Mouse (Mus musculus): ENCODE results near the gene Nab2. TPM values are rescaled to one million over a fixed set of nuclear protein-coding genes. Genes with fewer than 3 reads are reported as not detected.
A peak's percentile ranks its signal among the peaks of the same experiment; 100 is the strongest.

Nab2 gene
- polyA plus RNA-seq, 1 experiment from 2014 or later: 2.1 TPM

- peak overlapping the region; percentile 50 for H3K4me3 ChIP-seq (ENCODE audit: low read depth, low read length)
- no peaks in the 10 kb centered on the region for H3K36me3 ChIP-seq (ENCODE audit: control insufficient read depth, insufficient read depth, low read length)
- H3K27ac ChIP-seq (ENCODE audit: low read depth, low read length): peak overlapping the region; percentile 90
- H3K27me3 ChIP-seq (ENCODE audit: control insufficient read depth, insufficient read depth, low read length): no peaks in the 10 kb centered on the region
- H3K4me2 ChIP-seq: peak overlapping the region; percentile 92
- H3K9ac ChIP-seq (ENCODE audit: low read length): peak overlapping the region; percentile 82
- ATAC-seq (ENCODE audit: low FRiP score) (peak; percentile 81), DNase-seq (ENCODE audit: low spot score, missing footprints) (peak; percentile 99)
- peaks cover 33% of the 10 kb centered on the region for H3K4me1 ChIP-seq (ENCODE audit: control insufficient read depth, insufficient read depth, low read length)
- under 1% methylated on average over 32 of the region's 39 CpGs for WGBS
- H3K9me3 ChIP-seq (ENCODE audit: control insufficient read depth, low read length): no peaks in the 10 kb centered on the region
Observed at GRCm38 (mm10) chr10:127621191-127622056, 46.9 kb downstream of the Nab2 start.

GRCm38 (mm10) chr10:127620406-127621190, 47.8 kb downstream of the Nab2 start, which contains the start of gene Lrp1:
Lrp1 (minus strand) TSS chr10:127621148.
- Histone ChIP-seq H3K4me1 (ENCODE audit: control insufficient read depth, insufficient read depth, low read length) (peaks cover 41% of the 10 kb centered on the region), H3K36me3 (ENCODE audit: control insufficient read depth, insufficient read depth, low read length) (no peaks in the 10 kb centered on the region), H3K27me3 (ENCODE audit: control insufficient read depth, insufficient read depth, low read length) (no peaks in the 10 kb centered on the region), H3K4me2 (peak within 1 kb of the TSS; percentile 92), H3K9me3 (ENCODE audit: control insufficient read depth, low read length) (no peaks in the 10 kb centered on the region), H3K4me3 (ENCODE audit: low read depth, low read length) (peak within 1 kb of the TSS; percentile 50), H3K27ac (ENCODE audit: low read depth, low read length) (peak within 1 kb of the TSS; percentile 90), H3K9ac (ENCODE audit: low read length) (peak within 1 kb of the TSS; percentile 82)
- WGBS: 2% methylated on average over 29 of the region's 32 CpGs
- ATAC-seq (ENCODE audit: low FRiP score) (peak; percentile 82), DNase-seq (ENCODE audit: low spot score, missing footprints) (peak; percentile 95)

- peak overlapping the region; percentile 69 for H3K27ac ChIP-seq (ENCODE audit: low read depth, low read length)
- H3K4me3 ChIP-seq (ENCODE audit: low read depth, low read length): peak overlapping the region; percentile 50
- H3K4me2 ChIP-seq: peak overlapping the region; percentile 92
- 1% methylated on average over 12 of the region's 12 CpGs for WGBS
- no peaks in the 10 kb centered on the region for H3K9me3 ChIP-seq (ENCODE audit: control insufficient read depth, low read length)
- DNase-seq (ENCODE audit: low spot score, missing footprints): peak; percentile 95
- ATAC-seq (ENCODE audit: low FRiP score): no peak; the same call in 1 of the 2 replicates
- H3K9ac ChIP-seq (ENCODE audit: low read length): peak overlapping the region; percentile 72
- no peaks in the 10 kb centered on the region for H3K36me3 ChIP-seq (ENCODE audit: control insufficient read depth, insufficient read depth, low read length)
- no peaks in the 10 kb centered on the region for H3K27me3 ChIP-seq (ENCODE audit: control insufficient read depth, insufficient read depth, low read length)
- H3K4me1 ChIP-seq (ENCODE audit: control insufficient read depth, insufficient read depth, low read length): peaks cover 46% of the 10 kb centered on the region
Observed at GRCm38 (mm10) chr10:127619941-127620405, 48.4 kb downstream of the Nab2 start.

GRCm38 (mm10) chr10:127619119-127619721, 49.1 kb downstream of the Nab2 start:
- Histone ChIP-seq H3K36me3 (ENCODE audit: control insufficient read depth, insufficient read depth, low read length) (no peaks in the 10 kb centered on the region), H3K27ac (ENCODE audit: low read depth, low read length) (no peak overlapping the region), H3K27me3 (ENCODE audit: control insufficient read depth, insufficient read depth, low read length) (no peaks in the 10 kb centered on the region), H3K9me3 (ENCODE audit: control insufficient read depth, low read length) (no peaks in the 10 kb centered on the region), H3K4me1 (ENCODE audit: control insufficient read depth, insufficient read depth, low read length) (peaks cover 53% of the 10 kb centered on the region), H3K9ac (ENCODE audit: low read length) (peak overlapping the region; percentile 72), H3K4me3 (ENCODE audit: low read depth, low read length) (peak overlapping the region; percentile 50), H3K4me2 (peak overlapping the region; percentile 92)
- no peak for DNase-seq (ENCODE audit: low spot score, missing footprints)
- no peak for ATAC-seq (ENCODE audit: low FRiP score)
- 20% methylated on average over 8 of the region's 8 CpGs for WGBS

GRCm38 (mm10) chr10:127618173-127618572, 50.2 kb downstream of the Nab2 start:
- H3K4me1 ChIP-seq (ENCODE audit: control insufficient read depth, insufficient read depth, low read length): peaks cover 58% of the 10 kb centered on the region
- WGBS: 66% methylated on average over 6 of the region's 6 CpGs
- no peaks in the 10 kb centered on the region for H3K27me3 ChIP-seq (ENCODE audit: control insufficient read depth, insufficient read depth, low read length)
- H3K4me2 ChIP-seq: no peak overlapping the region; the same call in 1 of the 2 replicates
- DNase-seq (ENCODE audit: low spot score, missing footprints) (no peak), ATAC-seq (ENCODE audit: low FRiP score) (no peak)
- H3K9ac ChIP-seq (ENCODE audit: low read length): no peak overlapping the region
- H3K9me3 ChIP-seq (ENCODE audit: control insufficient read depth, low read length): no peaks in the 10 kb centered on the region
- H3K36me3 ChIP-seq (ENCODE audit: control insufficient read depth, insufficient read depth, low read length): no peaks in the 10 kb centered on the region
- H3K27ac ChIP-seq (ENCODE audit: low read depth, low read length): no peak overlapping the region
- H3K4me3 ChIP-seq (ENCODE audit: low read depth, low read length): no peak overlapping the region

- Histone ChIP-seq H3K4me3 (ENCODE audit: low read depth, low read length) (no peak overlapping the region), H3K36me3 (ENCODE audit: control insufficient read depth, insufficient read depth, low read length) (0 out of 2 replicates have a peak, but pooled peaks cover 2% of the 10 kb centered on the region), H3K27ac (ENCODE audit: low read depth, low read length) (no peak overlapping the region), H3K27me3 (ENCODE audit: control insufficient read depth, insufficient read depth, low read length) (no peaks in the 10 kb centered on the region), H3K4me1 (ENCODE audit: control insufficient read depth, insufficient read depth, low read length) (peaks cover 56% of the 10 kb centered on the region), H3K9ac (ENCODE audit: low read length) (no peak overlapping the region), H3K4me2 (no peak overlapping the region), H3K9me3 (ENCODE audit: control insufficient read depth, low read length) (no peaks in the 10 kb centered on the region)
- ATAC-seq (ENCODE audit: low FRiP score) (no peak), DNase-seq (ENCODE audit: low spot score, missing footprints) (no peak)
- 68% methylated on average over 4 of the region's 4 CpGs for WGBS
Observed at GRCm38 (mm10) chr10:127617294-127617693, 51.1 kb downstream of the Nab2 start.

- Histone ChIP-seq H3K4me1 (ENCODE audit: control insufficient read depth, insufficient read depth, low read length) (peaks cover 51% of the 10 kb centered on the region), H3K4me3 (ENCODE audit: low read depth, low read length) (no peak overlapping the region), H3K27me3 (ENCODE audit: control insufficient read depth, insufficient read depth, low read length) (no peaks in the 10 kb centered on the region), H3K4me2 (no peak overlapping the region), H3K9ac (ENCODE audit: low read length) (no peak overlapping the region), H3K27ac (ENCODE audit: low read depth, low read length) (no peak overlapping the region), H3K9me3 (ENCODE audit: control insufficient read depth, low read length) (no peaks in the 10 kb centered on the region), H3K36me3 (ENCODE audit: control insufficient read depth, insufficient read depth, low read length) (peaks cover 10% of the 10 kb centered on the region)
- WGBS: 37% methylated on average over 7 of the region's 7 CpGs
- ATAC-seq (ENCODE audit: low FRiP score) (no peak), DNase-seq (ENCODE audit: low spot score, missing footprints) (no peak)
Observed at GRCm38 (mm10) chr10:127616261-127616679, 52.1 kb downstream of the Nab2 start.

- Histone ChIP-seq H3K27ac (ENCODE audit: low read depth, low read length) (no peak overlapping the region), H3K36me3 (ENCODE audit: control insufficient read depth, insufficient read depth, low read length) (peaks cover 11% of the 10 kb centered on the region), H3K4me1 (ENCODE audit: control insufficient read depth, insufficient read depth, low read length) (peaks cover 51% of the 10 kb centered on the region), H3K9ac (ENCODE audit: low read length) (no peak overlapping the region), H3K9me3 (ENCODE audit: control insufficient read depth, low read length) (no peaks in the 10 kb centered on the region), H3K4me2 (no peak overlapping the region), H3K4me3 (ENCODE audit: low read depth, low read length) (no peak overlapping the region), H3K27me3 (ENCODE audit: control insufficient read depth, insufficient read depth, low read length) (no peaks in the 10 kb centered on the region)
- WGBS: 68% methylated on average over 3 of the region's 3 CpGs
- no peak for ATAC-seq (ENCODE audit: low FRiP score)
- no peak for DNase-seq (ENCODE audit: low spot score, missing footprints)
Observed at GRCm38 (mm10) chr10:127615591-127615990, 52.8 kb downstream of the Nab2 start.
